Mouse (Mus musculus) gastrocnemius, postnatal 14 days (tissue): ENCODE measurements around the gene Il12a. TPM values are rescaled to one million over a fixed set of nuclear protein-coding genes. Genes with fewer than 3 reads are reported as not detected.
"Not testable (repeated sequence)": the region's sequence is repeated elsewhere in the genome, so short reads cannot be mapped to it uniquely, and the experiment has no call there.

Experiments
- DNase-seq: peaks from one replicate; pipeline ENCODE4 v3.0.0; 2021; ENCODE audit warnings: mixed read lengths
- intact Hi-C: fragments of 180-260 bp; cut with DNase I; formaldehyde crosslinking; loops from one replicate; pipeline ENCODE4 v1.15.1; 2025; ENCODE audit warnings: low total_unique reads
- total RNA-seq, 2 experiments: library from RNA; stranded (reverse); gene quantifications; 2 replicates each; pipeline ENCODE4 v1.2.3; 2021

The Il12a gene
- total RNA-seq, 2 experiments from 2014 or later, result 3.4 to 4.1 TPM

DNA sequence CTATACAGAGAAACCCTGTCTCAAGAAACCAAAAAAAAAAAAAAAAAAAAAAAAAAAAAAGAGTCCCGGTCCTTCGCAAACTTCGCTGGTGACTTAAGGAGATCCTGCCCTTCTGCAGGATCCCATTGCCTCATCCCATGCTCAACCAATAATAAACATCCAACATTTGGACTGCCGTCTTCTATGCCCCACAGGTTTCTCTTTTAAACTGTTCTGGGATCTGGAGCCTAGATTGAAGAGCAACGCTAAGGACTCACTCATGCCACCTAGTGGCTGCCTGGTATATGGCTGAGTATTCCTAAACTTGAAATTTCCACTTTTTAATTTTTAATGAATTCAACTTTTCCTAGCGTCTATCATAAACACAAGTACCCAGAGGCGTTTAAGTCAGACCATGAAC, 23.1 kb downstream of the Il12a start:
- intact Hi-C loops, result loop anchor here (5.0 to 10.0 kb wide), 2 partner anchors 96 to 659 kb away; no protein-coding TSS in a partner anchor
- DNase-seq, result peak; percentile 46

DNA sequence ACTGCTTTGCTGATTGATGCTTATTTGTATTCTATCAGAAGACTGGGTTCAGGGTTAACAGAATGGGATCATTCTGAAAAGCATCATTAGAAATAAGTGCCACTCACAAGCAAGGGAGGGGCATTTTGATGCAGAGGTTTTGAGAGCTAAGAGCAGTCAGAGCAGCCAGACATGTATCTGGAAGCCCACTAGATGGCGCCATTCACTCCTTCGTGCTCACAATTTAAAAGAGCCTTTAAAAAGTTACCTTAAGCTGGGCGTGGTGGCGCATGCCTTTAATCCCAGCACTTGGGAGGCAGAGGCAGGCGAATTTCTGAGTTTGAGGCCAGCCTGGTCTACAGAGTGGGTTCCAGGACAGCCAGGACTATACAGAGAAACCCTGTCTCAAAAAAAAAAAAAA, 26.9 kb downstream of the Il12a start:
- intact Hi-C loops, result loop anchor here (5.0 to 10.0 kb wide), 2 partner anchors 240 to 663 kb away; no protein-coding TSS in a partner anchor
- peak; percentile 36 for DNase-seq

DNA sequence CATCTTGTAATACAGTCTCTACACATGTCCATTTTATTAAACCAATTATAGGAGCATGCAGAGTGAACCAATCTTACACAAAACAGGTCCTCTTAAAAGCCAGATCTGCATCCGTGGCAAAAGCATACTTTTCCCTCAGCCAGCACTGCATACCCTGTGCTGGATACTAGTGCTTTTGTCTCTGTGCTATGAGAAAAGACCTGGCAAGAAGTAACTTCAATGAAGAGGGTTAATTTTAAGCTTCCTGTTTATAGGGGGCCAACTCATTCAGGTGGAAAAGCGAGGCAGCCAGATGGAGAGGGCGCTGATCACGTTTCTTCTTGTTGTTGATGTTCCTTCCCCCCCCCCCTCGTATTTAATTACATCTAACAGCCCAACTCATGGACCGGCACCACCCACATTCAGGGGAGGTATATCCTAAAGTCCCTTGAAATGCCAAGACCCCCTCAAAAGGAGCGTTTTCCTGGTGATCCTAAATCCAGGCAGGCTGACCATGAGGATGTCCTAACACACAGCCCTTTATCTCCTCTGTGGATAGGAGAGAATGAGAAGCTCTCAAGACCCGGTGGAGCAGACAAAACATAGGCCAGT, 28.9 kb downstream of the Il12a start:
- DNase-seq, result no peak
- intact Hi-C loops, result loop anchor here (5.0 to 10.0 kb wide), 2 partner anchors 238 to 665 kb away; no protein-coding TSS in a partner anchor

DNA sequence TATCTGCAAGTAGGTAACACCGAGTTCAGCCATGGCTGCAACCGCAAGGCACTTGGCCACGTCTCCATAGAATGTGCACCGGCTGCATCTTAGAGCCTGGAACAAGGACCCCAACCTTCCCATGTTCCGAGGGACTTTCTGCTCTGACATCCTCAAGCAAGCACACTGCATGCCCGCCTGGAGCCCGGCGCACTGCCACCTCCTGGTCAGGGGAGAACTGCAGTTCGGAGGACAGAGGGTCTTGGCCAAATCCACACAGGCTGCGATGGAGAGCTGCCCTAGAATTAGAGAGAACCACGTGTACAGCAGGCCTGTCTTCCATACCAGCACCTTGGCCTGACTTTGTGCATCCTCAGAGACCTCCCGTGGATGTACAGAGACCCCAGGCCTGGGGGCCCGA, 29.8 kb downstream of the Il12a start:
- DNase-seq, result peak; percentile 51
- intact Hi-C loops, result no loop called here

DNA sequence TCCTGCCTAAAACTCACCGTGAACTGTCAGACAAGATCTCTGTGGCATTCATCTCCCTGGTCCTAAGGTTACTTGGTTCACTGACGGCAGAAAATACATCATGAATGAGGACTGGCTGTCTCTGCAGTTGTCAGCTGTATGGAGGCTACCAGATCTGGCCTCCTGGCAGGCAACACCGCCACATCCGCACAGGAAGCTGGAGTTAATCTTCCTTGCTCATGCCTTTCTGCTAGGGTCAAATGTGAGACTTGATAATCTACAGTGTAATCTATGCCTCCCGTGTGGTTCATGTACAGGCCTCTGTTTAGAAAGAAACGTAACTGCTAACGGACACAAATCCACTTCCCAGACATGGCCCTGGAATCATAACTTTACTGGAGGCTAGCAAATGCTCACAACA, 51.5 kb downstream of the Il12a start:
- intact Hi-C loops, result no loop called here
- DNase-seq, result no peak

DNA sequence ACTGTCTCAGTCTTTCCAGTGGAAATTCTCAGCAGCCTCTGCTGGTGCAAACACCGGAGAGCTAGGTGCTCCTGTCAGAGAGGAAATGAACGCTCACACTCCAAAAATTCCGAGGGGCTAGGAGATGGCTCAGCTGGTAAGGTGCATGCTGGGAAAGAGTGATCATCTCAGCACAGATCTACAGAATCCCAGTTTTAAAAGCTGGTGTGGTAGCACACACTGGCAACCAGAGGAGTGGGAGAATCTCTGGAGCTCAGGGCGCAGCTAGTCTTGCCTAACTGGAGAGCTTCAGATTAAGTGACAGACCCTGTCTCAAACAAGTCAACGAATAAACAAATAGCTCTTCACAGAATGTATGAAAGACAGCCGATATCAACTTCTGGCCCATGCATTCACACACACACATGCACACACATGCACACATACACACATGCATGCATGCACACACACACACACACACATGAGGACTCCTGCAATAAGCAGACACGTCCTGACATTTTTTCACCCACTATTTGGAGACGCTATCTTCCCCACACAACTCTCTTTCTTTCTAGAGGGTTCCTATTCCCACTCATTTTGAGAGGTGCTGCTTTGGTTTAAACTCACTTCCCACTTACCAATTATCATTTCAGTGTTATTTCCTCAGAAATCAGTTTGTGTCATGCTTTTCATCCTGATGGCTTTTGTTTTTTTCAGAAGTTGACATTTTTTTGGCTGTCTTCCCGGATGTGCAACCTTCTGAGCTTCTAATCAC, 52.5 kb downstream of the Il12a start:
- intact Hi-C loops, result no loop called here
- DNase-seq, result no peak

DNA sequence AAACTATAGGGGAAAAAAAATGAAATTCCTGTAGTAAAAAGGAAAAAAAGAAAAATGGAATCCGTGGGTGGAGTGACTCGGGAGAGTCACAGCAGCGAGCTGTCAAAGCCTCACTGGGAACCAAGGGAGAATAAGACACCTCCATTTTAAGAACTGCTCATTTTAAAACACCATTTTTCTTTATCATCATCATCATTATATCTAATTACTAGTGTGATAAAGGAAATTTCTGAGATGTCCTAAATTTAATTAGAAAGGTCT, 53.0 kb downstream of the Il12a start:
- intact Hi-C loops, result no loop called here

DNA sequence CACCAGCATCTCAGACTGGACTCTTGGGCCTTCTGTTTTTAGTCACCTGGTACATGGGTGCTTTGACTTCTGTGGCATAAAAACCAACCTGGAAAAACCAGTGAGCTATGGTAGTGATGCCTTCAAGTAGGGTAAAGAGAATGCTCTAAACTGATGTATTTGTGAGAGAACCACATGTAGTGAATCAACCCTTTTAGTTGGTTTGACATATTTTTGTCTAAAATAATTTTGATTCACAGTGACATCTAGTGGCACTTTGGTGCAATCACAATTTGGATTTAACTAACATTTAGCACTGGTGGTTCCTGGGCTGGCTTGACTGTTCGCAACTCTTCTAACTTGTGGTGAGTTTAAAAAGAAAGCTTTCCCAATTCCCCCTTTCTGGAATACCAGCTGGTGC, 53.7 kb downstream of the Il12a start:
- no peak for DNase-seq
- intact Hi-C loops, result no loop called here

More for the DNA sequence above, 53.0 kb downstream of the Il12a start:
- no peak for DNase-seq

DNA sequence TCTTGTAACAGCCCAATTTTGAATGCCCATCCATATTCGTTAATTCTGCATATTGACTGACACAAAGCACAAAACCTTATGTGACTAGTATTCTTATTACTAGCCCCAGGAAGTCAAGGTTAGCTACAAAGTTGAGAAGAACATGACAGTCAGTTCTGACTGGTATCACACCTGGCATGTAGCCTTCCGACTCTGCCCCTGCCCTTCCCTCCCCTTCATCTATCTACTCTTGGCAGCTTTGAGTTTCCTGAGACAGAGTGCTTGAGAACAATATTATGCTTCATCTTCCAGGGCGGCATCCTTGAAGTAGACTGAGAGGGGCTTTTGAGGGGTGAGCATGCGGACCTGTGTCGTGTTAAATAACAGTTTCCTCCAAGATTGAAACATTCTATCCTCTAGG, 54.6 kb downstream of the Il12a start:
- intact Hi-C loops, result no loop called here

DNA sequence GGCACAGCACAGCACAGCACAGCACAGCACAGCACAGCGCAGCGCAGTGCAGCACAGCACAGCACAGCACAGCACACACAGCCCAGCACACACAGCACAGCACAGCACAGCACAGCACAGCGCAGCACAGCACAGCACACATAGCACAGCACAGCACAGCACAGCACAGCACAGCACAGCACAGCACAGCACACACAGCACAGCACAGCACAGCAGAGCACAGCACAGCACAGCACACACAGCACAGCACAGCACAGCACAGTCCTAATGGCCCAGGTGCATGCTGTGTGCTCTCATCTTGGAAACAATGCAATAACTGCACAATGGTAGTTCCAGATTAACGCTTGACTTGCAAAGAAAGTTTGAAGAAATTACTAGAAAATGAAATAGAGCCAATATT, 55.8 kb downstream of the Il12a start:
- intact Hi-C loops, result not testable (repeated sequence)

More for the DNA sequence above, 54.6 kb downstream of the Il12a start:
- no peak for DNase-seq

More for the DNA sequence above, 55.8 kb downstream of the Il12a start:
- DNase-seq, result not testable (repeated sequence)

Other genes starting within 250 kb of the Il12a start
- gene 1110032F04Rik, start 178.9 kb downstream of the Il12a start, total RNA-seq, result under 1 TPM; 0.13 to 0.55 TPM